Mouse (Mus musculus) left cerebral cortex, postnatal 36 days (tissue): ENCODE results near the gene Zfp84. TPM values are rescaled to one million over a fixed set of nuclear protein-coding genes. Genes with fewer than 3 reads are reported as not detected.
A peak's percentile ranks its signal among the peaks of the same experiment; 100 is the strongest.
"Not testable (repeated sequence)": the region's sequence is repeated elsewhere in the genome, so short reads cannot be mapped to it uniquely, and the experiment has no call there.

Experiments
- DNase-seq, 2 experiments: peaks; one replicate each; pipeline ENCODE4 v3.0.0; 2021 to 2022; ENCODE audit warnings: low spot score in 2 of 2, mixed read lengths in 1 of 2
- intact Hi-C: fragments of 180-260 bp; cut with DNase I; formaldehyde crosslinking; loops from one replicate; pipeline ENCODE4 v1.15.1; 2025
- total RNA-seq, 2 experiments: library from RNA; stranded (reverse); gene quantifications; 2 replicates each; pipeline ENCODE4 v1.2.3; 2021

The Zfp84 gene
- total RNA-seq = 10 to 100 TPM; 16.2 to 17.3 TPM

DNA sequence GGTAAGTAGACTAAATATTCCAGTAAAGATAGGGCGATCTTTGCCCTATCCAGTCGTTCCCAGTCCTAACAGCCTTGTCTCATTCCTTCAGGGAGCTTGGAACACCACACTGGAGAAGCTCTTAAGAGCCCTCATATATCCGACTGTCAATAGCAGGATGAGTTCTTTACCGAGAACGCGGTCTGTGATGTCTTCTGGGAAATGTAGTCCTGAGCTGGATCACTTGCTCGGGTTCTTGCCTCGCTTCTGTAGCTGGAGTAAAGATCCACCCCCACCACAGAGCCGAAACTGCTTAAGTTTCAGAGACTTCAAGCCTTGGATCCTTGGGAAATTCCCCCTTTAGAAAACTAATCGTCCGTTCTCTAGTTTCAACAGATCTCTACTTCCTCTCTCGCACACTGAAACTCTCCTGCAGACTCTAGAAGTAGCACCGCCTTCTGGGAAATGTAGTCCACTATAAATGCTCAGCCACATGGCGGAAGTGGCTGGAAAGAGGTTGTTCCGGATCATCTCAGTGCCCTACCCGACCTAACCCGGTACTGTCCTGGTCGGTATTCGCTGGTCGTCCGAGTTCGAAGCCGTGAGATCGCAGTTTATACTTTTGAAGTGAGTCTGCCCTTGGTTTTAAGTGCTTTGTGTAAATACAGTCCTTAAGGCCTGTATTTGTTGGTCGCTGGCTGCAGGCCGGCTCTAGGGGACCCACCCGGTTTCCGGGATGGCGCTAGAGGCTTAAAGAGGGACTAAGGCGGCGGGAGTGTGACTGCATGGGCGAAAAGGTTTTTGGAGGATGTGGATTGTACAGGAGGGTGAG is at the start of gene Zfp84:
Zfp84 (plus strand) TSS at position 463 of the 811 bp plus-strand sequence.
- intact Hi-C loops = loop anchor here (1.0 to 5.0 kb wide), 2 partner anchors 47 to 139 kb away; partner anchors contain the start of genes Zfp27 and Zfp383
- DNase-seq = peak; percentile 90 to 91

DNA sequence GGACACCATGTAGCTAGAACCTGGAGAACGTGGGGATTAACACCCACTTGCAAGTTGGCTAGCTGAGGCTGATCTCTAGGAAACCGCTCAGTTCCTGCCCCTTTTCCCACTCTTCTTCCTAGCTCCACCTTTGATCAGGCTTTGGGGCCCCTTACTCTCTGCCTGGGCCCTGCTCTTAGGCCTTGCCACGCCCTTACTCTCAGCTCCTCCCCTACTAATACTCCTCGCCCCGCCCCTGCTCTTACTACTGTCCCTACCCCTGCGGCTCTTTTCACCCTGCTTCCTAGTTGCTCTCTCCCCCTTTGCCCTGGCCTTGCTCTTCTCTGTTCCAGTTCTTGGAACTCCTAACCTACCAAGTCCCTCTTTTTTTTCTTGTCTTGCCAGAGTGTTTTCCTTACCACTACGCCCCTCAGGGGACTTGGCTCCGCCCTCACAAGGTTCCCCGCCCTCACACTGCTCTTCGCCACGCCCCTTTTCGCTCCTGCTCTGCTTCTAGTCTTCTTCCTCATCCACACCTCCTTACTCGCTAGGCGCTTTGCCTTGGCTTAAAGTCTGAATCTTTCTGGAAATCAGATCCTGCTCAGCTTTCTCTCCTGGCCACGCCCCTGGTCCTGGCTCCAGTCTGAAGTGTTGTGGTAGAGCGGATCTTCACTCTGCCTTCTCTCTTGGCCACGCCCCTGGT is 42.8 kb upstream of the Zfp84 start:
- intact Hi-C loops, DNase-seq: not testable (repeated sequence)

DNA sequence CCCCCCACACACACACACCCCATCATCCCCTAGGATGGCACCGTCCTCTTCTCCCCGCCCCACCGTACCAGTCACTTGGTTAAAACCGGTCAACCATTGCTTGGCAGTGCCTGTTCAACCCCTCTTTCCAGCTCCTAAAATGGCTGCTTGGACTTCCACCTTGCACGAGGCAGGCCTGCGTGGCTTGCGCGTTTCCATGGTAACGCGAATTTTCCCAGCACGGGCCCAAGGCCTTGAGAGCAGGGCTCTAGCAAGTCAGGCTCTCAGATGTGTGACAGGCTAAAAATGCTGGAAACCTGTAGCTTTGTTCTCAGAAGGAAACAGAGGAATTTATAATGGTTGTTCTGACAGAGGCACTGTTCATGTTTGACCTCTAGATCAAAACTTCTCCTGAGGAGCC is 41.5 kb upstream of the Zfp84 start, which contains the start of gene Catsperg2:
Catsperg2 (minus strand) TSS at position 173 of the 400 bp plus-strand sequence.
- DNase-seq, intact Hi-C loops: not testable (repeated sequence)

GRCm38 (mm10) chr7:29728055-29728454 is 40.3 kb upstream of the Zfp84 start:
- DNase-seq = no peak
- intact Hi-C loops = no loop called here

- DNase-seq = no peak
- intact Hi-C loops = no loop called here
Measured at GRCm38 (mm10) chr7:29742258-29742657, 26.1 kb upstream of the Zfp84 start.

- intact Hi-C loops = no loop called here
- DNase-seq = no peak
Measured at GRCm38 (mm10) chr7:29760476-29760875, 7.9 kb upstream of the Zfp84 start.

DNA sequence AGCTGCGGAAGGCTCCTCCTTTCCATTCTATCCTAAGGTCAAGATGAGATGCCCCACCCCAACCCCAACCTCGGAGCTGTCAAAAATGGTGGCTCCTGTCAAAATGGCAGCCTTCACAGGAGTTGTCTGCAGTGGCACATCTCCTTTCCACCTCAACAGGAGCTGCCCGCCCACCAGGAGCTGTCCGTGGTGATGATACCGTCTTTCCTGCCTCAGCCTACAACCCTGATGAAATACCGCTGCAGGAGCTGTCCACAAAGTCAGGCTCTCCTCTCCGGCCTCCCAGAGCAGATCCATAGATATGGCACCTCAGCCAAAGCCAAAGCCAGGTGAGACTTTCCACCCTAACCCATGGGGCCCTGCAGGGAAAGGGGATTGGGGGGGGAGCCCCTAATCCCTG is 3.6 kb upstream of the Zfp84 start:
- no peak for DNase-seq
- intact Hi-C loops = loop anchor here (5.0 kb wide), 1 partner anchor 143 kb away; the partner anchor contains the start of genes Zfp27 and Zfp383

DNA sequence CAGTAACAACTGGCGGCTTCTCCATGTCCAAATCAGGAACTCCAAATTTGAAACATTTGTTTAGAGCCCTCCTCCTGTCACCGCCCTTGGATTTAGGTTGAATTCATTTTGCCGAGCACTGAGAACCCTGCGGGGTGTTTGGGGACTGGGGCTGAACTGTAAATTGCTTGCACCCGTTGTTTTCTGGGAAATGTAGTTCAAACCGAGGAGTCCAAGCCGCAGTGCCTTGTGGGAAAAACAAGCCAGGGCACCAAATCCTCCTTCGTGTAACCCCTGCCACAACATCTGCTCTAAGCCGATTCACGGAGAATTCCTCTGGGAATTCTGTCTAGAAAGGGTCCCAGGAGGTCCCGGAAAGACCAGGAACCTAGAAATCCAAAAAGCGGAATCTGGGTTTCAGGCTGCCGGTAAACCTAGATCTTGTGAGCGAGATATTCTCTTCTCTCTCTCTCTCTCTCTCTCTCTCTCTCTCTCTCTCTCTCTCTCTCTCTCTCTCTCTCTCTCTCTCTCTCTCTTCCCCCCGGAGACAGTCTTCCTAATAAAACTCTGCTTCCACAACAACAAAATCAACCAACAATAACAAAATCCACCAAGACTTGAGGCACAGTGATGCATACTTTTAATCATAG is 1.2 kb upstream of the Zfp84 start:
- peak; percentile 88 to 89 for DNase-seq
- intact Hi-C loops = loop anchor here (5.0 kb wide), 1 partner anchor 140 kb away; the partner anchor contains the start of genes Zfp27 and Zfp383

DNA sequence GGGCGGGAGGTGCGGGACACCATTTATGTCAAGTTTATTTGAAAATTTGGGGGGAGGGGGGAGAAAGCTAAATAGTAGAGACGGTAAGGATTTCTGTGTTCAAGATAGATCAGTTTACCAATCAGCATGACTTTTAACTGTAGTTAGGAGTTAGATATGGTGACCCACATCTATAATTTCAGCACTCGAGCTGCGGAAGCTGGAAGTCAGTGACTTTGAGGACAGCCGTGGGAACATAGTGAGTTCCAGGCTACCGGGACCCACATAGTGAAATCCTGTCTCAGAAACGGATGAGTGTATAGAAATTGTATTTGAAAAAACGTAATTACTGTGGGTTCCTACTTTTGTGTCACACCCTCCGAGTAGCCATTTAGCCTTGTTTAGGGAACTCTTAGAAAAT is 628 bp downstream of the Zfp84 start:
- DNase-seq = no peak
- intact Hi-C loops = loop anchor here (1.0 to 5.0 kb wide), 2 partner anchors 46 to 138 kb away; partner anchors contain the start of genes Zfp27 and Zfp383

GRCm38 (mm10) chr7:29773503-29773902 is 5.2 kb downstream of the Zfp84 start:
- DNase-seq = no peak
- intact Hi-C loops = no loop called here

DNA sequence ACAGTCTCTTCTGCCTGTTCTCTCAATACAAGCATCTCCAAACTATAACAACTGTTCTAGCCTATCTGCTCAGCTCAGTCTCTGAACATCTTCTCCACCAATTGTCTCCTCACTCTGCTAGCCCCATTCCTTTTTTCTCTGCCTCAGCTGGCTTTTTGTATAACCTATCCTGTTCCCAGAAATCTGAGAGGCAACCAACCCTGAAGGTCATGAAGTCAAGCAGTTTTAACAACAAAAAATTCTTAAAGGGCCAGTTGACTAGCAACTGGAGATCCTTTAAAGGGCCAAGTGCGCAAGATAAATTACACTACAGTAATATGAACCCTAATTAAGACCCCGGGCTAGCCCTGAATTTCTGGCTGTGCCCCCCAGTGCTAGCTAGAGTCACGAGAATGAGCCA is 6.0 kb downstream of the Zfp84 start:
- DNase-seq = no peak
- intact Hi-C loops = no loop called here

DNA sequence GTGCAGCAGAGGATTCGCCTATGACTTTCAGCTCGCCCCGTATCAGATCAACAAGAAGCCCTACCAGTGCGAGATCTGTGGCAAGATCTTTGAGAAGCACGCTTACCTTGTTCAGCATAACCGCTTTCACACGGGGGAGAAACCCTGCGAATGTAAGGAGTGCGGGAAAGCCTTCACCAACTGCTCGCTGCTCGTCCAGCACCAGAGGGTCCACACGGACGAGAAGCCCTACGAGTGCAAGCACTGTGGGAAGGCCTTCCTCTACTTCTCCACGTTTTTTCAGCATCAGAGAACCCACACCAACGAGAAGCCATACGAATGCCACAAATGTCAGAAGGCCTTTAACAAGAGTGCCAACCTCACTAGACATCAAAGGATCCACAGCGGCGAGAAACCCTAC is 8.2 kb downstream of the Zfp84 start:
- intact Hi-C loops = no loop called here
- DNase-seq = no peak

- no peak for DNase-seq
- intact Hi-C loops = no loop called here
Measured at GRCm38 (mm10) chr7:29777372-29777771, 9.0 kb downstream of the Zfp84 start.

- intact Hi-C loops = no loop called here
- DNase-seq = peak; percentile 83 to 86
Measured at GRCm38 (mm10) chr7:29783871-29784551, 15.7 kb downstream of the Zfp84 start, which contains the start of gene Zfp30. Zfp30 (plus strand) TSS chr7:29783998.

- intact Hi-C loops = no loop called here
- DNase-seq = no peak
Measured at GRCm38 (mm10) chr7:29785023-29785422, 16.7 kb downstream of the Zfp84 start.

- intact Hi-C loops = no loop called here
- no peak for DNase-seq
Measured at GRCm38 (mm10) chr7:29785888-29786287, 17.5 kb downstream of the Zfp84 start.

- DNase-seq = no peak
- intact Hi-C loops = no loop called here
Measured at GRCm38 (mm10) chr7:29792906-29793305, 24.6 kb downstream of the Zfp84 start.

DNA sequence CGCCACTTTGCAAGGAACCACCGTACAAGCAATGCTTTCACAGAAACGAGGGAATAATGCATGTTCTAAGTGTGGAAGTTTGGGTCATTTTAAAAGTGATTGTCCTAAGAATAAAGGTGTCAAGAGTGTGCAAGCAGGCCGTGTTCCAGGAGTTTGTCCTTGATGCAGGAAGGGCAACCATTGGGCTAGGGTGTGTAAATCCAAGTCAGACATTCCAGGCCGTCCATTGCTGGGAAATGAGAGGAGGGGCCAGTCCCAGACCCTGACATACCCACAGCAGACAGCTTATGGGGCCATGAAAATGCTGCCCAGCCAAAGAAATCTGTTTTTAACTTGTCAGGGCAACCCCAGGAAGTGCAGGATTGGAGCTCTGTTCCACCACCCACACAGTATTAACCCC is 38.7 kb downstream of the Zfp84 start:
- DNase-seq = no peak
- intact Hi-C loops = no loop called here

DNA sequence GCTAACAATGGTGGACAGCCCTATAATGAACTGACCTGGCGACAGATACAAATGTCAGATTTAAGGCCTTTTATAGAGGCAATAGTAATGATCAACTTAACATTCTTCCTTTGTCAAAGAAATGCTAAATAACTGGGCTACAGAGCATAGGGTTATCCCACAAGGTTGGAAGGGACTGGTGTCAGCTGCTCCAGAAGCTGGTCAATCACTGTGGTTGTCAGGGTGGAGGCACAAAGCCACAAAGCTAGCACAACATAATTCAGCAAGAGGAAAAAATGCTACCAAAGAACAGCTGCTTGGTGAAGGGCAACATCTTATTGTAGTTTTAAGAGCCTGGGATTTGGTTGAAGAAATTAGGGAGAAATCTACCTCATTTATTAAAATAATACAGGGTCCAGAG is 43.9 kb downstream of the Zfp84 start:
- DNase-seq = no peak
- intact Hi-C loops = no loop called here

DNA sequence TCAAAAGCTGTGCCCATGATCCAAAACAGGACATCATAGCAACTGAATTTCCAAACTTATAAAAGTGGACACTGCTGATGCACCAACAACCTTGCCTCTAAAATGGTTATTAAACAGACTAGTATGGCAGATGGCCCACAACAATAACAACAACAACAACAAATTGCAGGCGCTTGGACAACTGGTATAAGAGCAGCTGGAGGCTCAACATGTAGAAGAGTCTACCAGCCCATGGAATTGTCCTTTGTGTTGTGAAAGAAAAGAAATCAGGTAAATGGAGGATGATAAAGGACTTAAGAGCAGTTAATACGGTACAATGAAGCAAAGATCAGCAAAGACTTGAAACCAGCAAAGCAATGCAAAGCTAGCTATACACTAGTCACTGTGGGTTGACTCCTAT is 46.0 kb downstream of the Zfp84 start:
- intact Hi-C loops = no loop called here
- no peak for DNase-seq
